Mouse (Mus musculus): ENCODE results near the gene Dock10. TPM values are rescaled to one million over a fixed set of nuclear protein-coding genes. Genes with fewer than 3 reads are reported as not detected.

Dock10 gene
- polyA plus RNA-seq, 2 experiments = 3.5 to 3.6 TPM

DNA sequence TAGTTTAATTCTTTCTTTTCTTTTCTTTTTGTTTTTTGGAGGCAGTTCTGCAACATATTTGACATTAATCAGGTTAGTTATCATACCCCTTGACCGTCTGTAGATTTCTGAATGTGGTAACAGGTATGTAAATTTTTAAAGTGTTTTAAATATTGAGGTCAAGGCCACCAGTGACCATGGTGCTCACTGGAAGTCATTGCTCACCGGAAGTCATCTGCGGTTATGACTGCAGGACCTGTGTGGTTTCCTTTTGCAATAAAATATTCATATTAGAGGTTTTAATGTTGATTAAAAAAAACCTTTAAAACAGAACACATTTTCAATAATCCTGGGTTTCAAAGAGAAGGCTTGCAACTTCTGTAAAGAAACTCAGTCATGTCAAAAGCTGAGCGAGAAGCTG lies 28.2 kb downstream of the Dock10 start:
- Histone ChIP-seq H3K27me3 (ENCODE audit: control insufficient read depth, insufficient read depth, low read length) (no peaks in the 10 kb centered on the region), H3K4me3 (ENCODE audit: insufficient read depth in 1 of 2, low read depth in 2 of 2, low read length in 2 of 2) (no peak overlapping the region), H3K36me3 (replicated peaks; ENCODE audit: control insufficient read depth, insufficient read depth, low read depth) (no peaks in the 10 kb centered on the region), H3K9me3 (ENCODE audit: control insufficient read depth, low read length) (no peaks in the 10 kb centered on the region), H3K27ac (no peak overlapping the region), H3K4me2 (ENCODE audit: low read depth) (no peak overlapping the region), H3K4me1 (replicated peaks; ENCODE audit: control insufficient read depth in 2 of 2, insufficient read depth in 2 of 2, low read length in 1 of 2) (no peaks in the 10 kb centered on the region), H3K9ac (replicated peaks) (no peak overlapping the region)
- DNase-seq (ENCODE audit: low read depth in 3 of 3, low spot score in 3 of 3) = no peak
- no peak for ATAC-seq (ENCODE audit: insufficient read depth)
- 67% methylated on average over 4 of the region's 4 CpGs for WGBS (ENCODE audit: insufficient replicate concordance)
- TF ChIP-seq CTCF (IDR thresholded peaks at IDR 0.05; ENCODE audit: low read depth) = no peak
- no peak for TF ChIP-seq EP300 (IDR thresholded peaks at IDR 0.05; ENCODE audit: low read depth)

GRCm38 (mm10) chr1:80728183-80728582 lies 30.1 kb downstream of the Dock10 start:
- no peak overlapping the region for H3K4me3 ChIP-seq (ENCODE audit: insufficient read depth in 1 of 2, low read depth in 2 of 2, low read length in 2 of 2)
- WGBS (ENCODE audit: insufficient replicate concordance) = 44% methylated on average over 1 of the region's 1 CpGs
- no peak for TF ChIP-seq EP300 (IDR thresholded peaks at IDR 0.05; ENCODE audit: low read depth)
- no peak for TF ChIP-seq CTCF (IDR thresholded peaks at IDR 0.05; ENCODE audit: low read depth)
- no peak overlapping the region for H3K27ac ChIP-seq
- H3K9me3 ChIP-seq (ENCODE audit: control insufficient read depth, low read length) = no peaks in the 10 kb centered on the region
- H3K4me1 ChIP-seq (replicated peaks; ENCODE audit: control insufficient read depth in 2 of 2, insufficient read depth in 2 of 2, low read length in 1 of 2) = no peaks in the 10 kb centered on the region
- no peak for ATAC-seq (ENCODE audit: insufficient read depth)
- H3K4me2 ChIP-seq (ENCODE audit: low read depth) = no peak overlapping the region
- no peak overlapping the region for H3K9ac ChIP-seq (replicated peaks)
- H3K36me3 ChIP-seq (replicated peaks; ENCODE audit: control insufficient read depth, insufficient read depth, low read depth) = no peaks in the 10 kb centered on the region
- DNase-seq (ENCODE audit: low read depth in 3 of 3, low spot score in 3 of 3) = no peak
- no peaks in the 10 kb centered on the region for H3K27me3 ChIP-seq (ENCODE audit: control insufficient read depth, insufficient read depth, low read length)

GRCm38 (mm10) chr1:80727403-80727802 lies 30.9 kb downstream of the Dock10 start:
- WGBS (ENCODE audit: insufficient replicate concordance) = 60% methylated on average over 4 of the region's 4 CpGs
- 0 out of 4 replicates have a peak, but pooled peaks cover 0 to under 1% of the 10 kb centered on the region in 2 experiments for H3K4me1 ChIP-seq (replicated peaks; ENCODE audit: control insufficient read depth in 2 of 2, insufficient read depth in 2 of 2, low read length in 1 of 2)
- H3K4me2 ChIP-seq (ENCODE audit: low read depth) = no peak overlapping the region
- H3K27ac ChIP-seq = no peak overlapping the region
- ATAC-seq (ENCODE audit: insufficient read depth) (no peak), DNase-seq (ENCODE audit: low read depth in 3 of 3, low spot score in 3 of 3) (no peak)
- no peaks in the 10 kb centered on the region for H3K36me3 ChIP-seq (replicated peaks; ENCODE audit: control insufficient read depth, insufficient read depth, low read depth)
- no peaks in the 10 kb centered on the region for H3K9me3 ChIP-seq (ENCODE audit: control insufficient read depth, low read length)
- H3K4me3 ChIP-seq (ENCODE audit: insufficient read depth in 1 of 2, low read depth in 2 of 2, low read length in 2 of 2) = no peak overlapping the region
- no peak for TF ChIP-seq CTCF (IDR thresholded peaks at IDR 0.05; ENCODE audit: low read depth)
- TF ChIP-seq EP300 (IDR thresholded peaks at IDR 0.05; ENCODE audit: low read depth) = no peak
- no peak overlapping the region for H3K9ac ChIP-seq (replicated peaks)
- no peaks in the 10 kb centered on the region for H3K27me3 ChIP-seq (ENCODE audit: control insufficient read depth, insufficient read depth, low read length)

GRCm38 (mm10) chr1:80722647-80723046 lies 35.7 kb downstream of the Dock10 start:
- no peak overlapping the region for H3K4me3 ChIP-seq (ENCODE audit: insufficient read depth in 1 of 2, low read depth in 2 of 2, low read length in 2 of 2)
- 13% methylated on average over 4 of the region's 4 CpGs for WGBS (ENCODE audit: insufficient replicate concordance)
- H3K27me3 ChIP-seq (ENCODE audit: control insufficient read depth, insufficient read depth, low read length) = no peaks in the 10 kb centered on the region
- H3K36me3 ChIP-seq (replicated peaks; ENCODE audit: control insufficient read depth, insufficient read depth, low read depth) = no peaks in the 10 kb centered on the region
- H3K9me3 ChIP-seq (ENCODE audit: control insufficient read depth, low read length) = no peaks in the 10 kb centered on the region
- ATAC-seq (ENCODE audit: insufficient read depth) = no peak
- no peak overlapping the region for H3K27ac ChIP-seq
- H3K4me2 ChIP-seq (ENCODE audit: low read depth) = no peak overlapping the region
- no peak overlapping the region for H3K9ac ChIP-seq (replicated peaks)
- peak in 2 of 3 experiments; percentile 3 to 9 for DNase-seq (ENCODE audit: low read depth in 3 of 3, low spot score in 3 of 3)
- peaks cover 0 to 6% of the 10 kb centered on the region in 2 experiments; a peak in 2 of 4 replicates for H3K4me1 ChIP-seq (replicated peaks; ENCODE audit: control insufficient read depth in 2 of 2, insufficient read depth in 2 of 2, low read length in 1 of 2)
- TF ChIP-seq EP300 (IDR thresholded peaks at IDR 0.05; ENCODE audit: low read depth) (no peak), CTCF (IDR thresholded peaks at IDR 0.05; ENCODE audit: low read depth) (peak; percentile 62)

GRCm38 (mm10) chr1:80722001-80722400 lies 36.3 kb downstream of the Dock10 start:
- WGBS (ENCODE audit: insufficient replicate concordance) = 26% methylated on average over 1 of the region's 1 CpGs
- TF ChIP-seq EP300 (IDR thresholded peaks at IDR 0.05; ENCODE audit: low read depth) (no peak), CTCF (IDR thresholded peaks at IDR 0.05; ENCODE audit: low read depth) (no peak)
- Histone ChIP-seq H3K27me3 (ENCODE audit: control insufficient read depth, insufficient read depth, low read length) (no peaks in the 10 kb centered on the region), H3K36me3 (replicated peaks; ENCODE audit: control insufficient read depth, insufficient read depth, low read depth) (no peaks in the 10 kb centered on the region), H3K4me3 (ENCODE audit: insufficient read depth in 1 of 2, low read depth in 2 of 2, low read length in 2 of 2) (no peak overlapping the region), H3K4me1 (replicated peaks; ENCODE audit: control insufficient read depth in 2 of 2, insufficient read depth in 2 of 2, low read length in 1 of 2) (peaks cover 0 to 6% of the 10 kb centered on the region in 2 experiments; a peak in 2 of 4 replicates), H3K27ac (no peak overlapping the region), H3K4me2 (ENCODE audit: low read depth) (no peak overlapping the region), H3K9me3 (ENCODE audit: control insufficient read depth, low read length) (no peaks in the 10 kb centered on the region), H3K9ac (replicated peaks) (no peak overlapping the region)
- no peak for ATAC-seq (ENCODE audit: insufficient read depth)
- no peak for DNase-seq (ENCODE audit: low read depth in 3 of 3, low spot score in 3 of 3)
